Mouse (Mus musculus) cortical plate, adult 2 months (tissue): ENCODE measurements around the gene Gm28374.

Source experiments
- CTCF ChIP-seq: fragments of 200-500 bp; IDR thresholded peaks from 2 replicates; pipeline ENCODE4 v1.5.1; 2011; ENCODE audit warnings: mild to moderate bottlenecking, control low read depth, low read length; ENCODE audit not compliant: insufficient read depth; ENCODE audit errors: extremely low read depth
- POLR2A ChIP-seq: fragments of 200-500 bp; IDR thresholded peaks from 2 replicates; pipeline ENCODE4 v1.6.1; 2011; ENCODE audit warnings: mild to moderate bottlenecking, low read length, control low read depth; ENCODE audit not compliant: insufficient read depth; ENCODE audit errors: extremely low read depth

GRCm38 (mm10) chr19:6116113-6116850, 34.2 kb upstream of the Gm28374 start:
- TF ChIP-seq POLR2A = no peak
- TF ChIP-seq CTCF = no peak
